Mouse (Mus musculus) neural tube, embryonic 11.5 days (tissue): ENCODE measurements around the gene Trim33. TPM values are rescaled to one million over a fixed set of nuclear protein-coding genes. Genes with fewer than 3 reads are reported as not detected.

Experiments
- ATAC-seq: fragments of 200-750 bp; cut with Nextera tagmentation; 2 replicates; pipeline ENCODE4 v1.8.0; 2017; ENCODE audit warnings: moderate number of reproducible peaks, mild to moderate bottlenecking, moderate TSS enrichment, moderate library complexity; ENCODE audit not compliant: insufficient read depth, low FRiP score, low TSS enrichment
- DNase-seq: peaks from one replicate; pipeline ENCODE4 v3.0.0-alpha.2; 2015; ENCODE audit warnings: low spot score
- H3K27ac ChIP-seq: fragments of 300-500 bp; sonication (generic); 2 replicates; pipeline ENCODE4 v1.5.1; 2014; ENCODE audit warnings: low read depth, mild to moderate bottlenecking, low read length
- H3K27me3 ChIP-seq: fragments of 300-500 bp; sonication (generic); 2 replicates; pipeline ENCODE4 v1.6.1; 2014; ENCODE audit warnings: mild to moderate bottlenecking, low read length, mixed read lengths; ENCODE audit not compliant: control insufficient read depth, insufficient read depth
- H3K36me3 ChIP-seq: fragments of 300-500 bp; sonication (generic); 2 replicates; pipeline ENCODE4 v1.6.1; 2014; ENCODE audit warnings: mild to moderate bottlenecking, low read length, moderate library complexity, mixed read lengths; ENCODE audit not compliant: control insufficient read depth, insufficient read depth
- H3K4me1 ChIP-seq: fragments of 300-500 bp; sonication (generic); 2 replicates; pipeline ENCODE4 v1.6.1; 2014; ENCODE audit warnings: low read length, mixed read lengths; ENCODE audit not compliant: control insufficient read depth, insufficient read depth
- H3K4me2 ChIP-seq: fragments of 300-500 bp; sonication (generic); 2 replicates; pipeline ENCODE4 v1.6.1; 2014; ENCODE audit warnings: low read depth, mild to moderate bottlenecking, moderate library complexity
- H3K4me3 ChIP-seq: fragments of 300-500 bp; sonication (generic); 2 replicates; pipeline ENCODE4 v1.5.1; 2014; ENCODE audit warnings: low read depth, low read length
- H3K9ac ChIP-seq: fragments of 300-500 bp; sonication (generic); 2 replicates; pipeline ENCODE4 v1.6.1; 2014; ENCODE audit warnings: mild to moderate bottlenecking, low read length
- H3K9me3 ChIP-seq: fragments of 300-500 bp; sonication (generic); 2 replicates; pipeline ENCODE4 v1.6.1; 2016; ENCODE audit warnings: low read length; ENCODE audit not compliant: control insufficient read depth
- WGBS: fragments of 180-500 bp; shearing (Covaris S2); extraction: QIAGEN DNeasy Blood & Tissue Kit; methylation state at CpG from one replicate; pipeline ENCODE4 v1.1.7; 2014; 5-methylcytosine and 5-hydroxymethylcytosine counted together
- polyA plus RNA-seq: library from polyadenylated mRNA; unstranded; fragments of >200 nt; fragmentation: Nextera tagmentation; extraction: Ambion mirVana; gene quantifications from 2 replicates; pipeline ENCODE4 v1.2.1, GENCODE M21; 2014

The Trim33 gene
- polyA plus RNA-seq, 1 experiment from 2014 or later: 23.0 TPM

- peak; percentile 61 for DNase-seq
- no peak for ATAC-seq
Observed at GRCm38 (mm10) chr3:103374028-103374427, 94.9 kb downstream of the Trim33 start.

GRCm38 (mm10) chr3:103375181-103375855 is 96.2 kb downstream of the Trim33 start:
- Histone ChIP-seq H3K9me3 (no peaks in the 10 kb centered on the region), H3K27me3 (no peaks in the 10 kb centered on the region), H3K36me3 (no peaks in the 10 kb centered on the region), H3K4me1 (0 out of 2 replicates have a peak, but pooled peaks cover 2% of the 10 kb centered on the region), H3K27ac (no peak overlapping the region), H3K9ac (no peak overlapping the region), H3K4me2 (no peak overlapping the region), H3K4me3 (no peak overlapping the region)
- no peak for ATAC-seq
- 24% methylated on average over 14 of the region's 14 CpGs for WGBS
- no peak for DNase-seq

More at GRCm38 (mm10) chr3:103374028-103374427, 94.9 kb downstream of the Trim33 start:
- H3K4me3 ChIP-seq: no peak overlapping the region
- no peak overlapping the region for H3K9ac ChIP-seq
- H3K4me1 ChIP-seq: 0 out of 2 replicates have a peak, but pooled peaks cover 2% of the 10 kb centered on the region
- no peaks in the 10 kb centered on the region for H3K9me3 ChIP-seq
- H3K27ac ChIP-seq: no peak overlapping the region
- no peaks in the 10 kb centered on the region for H3K27me3 ChIP-seq
- no peaks in the 10 kb centered on the region for H3K36me3 ChIP-seq
- no peak overlapping the region for H3K4me2 ChIP-seq
- WGBS: 42% methylated on average over 8 of the region's 8 CpGs

GRCm38 (mm10) chr3:103378018-103378417 is 98.9 kb downstream of the Trim33 start:
- no peak overlapping the region for H3K4me2 ChIP-seq
- H3K9me3 ChIP-seq: no peaks in the 10 kb centered on the region
- 0 out of 2 replicates have a peak, but pooled peaks cover 2% of the 10 kb centered on the region for H3K4me1 ChIP-seq
- no peak overlapping the region for H3K4me3 ChIP-seq
- H3K36me3 ChIP-seq: no peaks in the 10 kb centered on the region
- H3K27ac ChIP-seq: no peak overlapping the region
- no peak for DNase-seq
- no peak overlapping the region for H3K9ac ChIP-seq
- no peak for ATAC-seq
- no peaks in the 10 kb centered on the region for H3K27me3 ChIP-seq

GRCm38 (mm10) chr3:103379371-103379770 is 100.3 kb downstream of the Trim33 start:
- no peak overlapping the region for H3K27ac ChIP-seq
- ATAC-seq (no peak), DNase-seq (no peak)
- H3K4me1 ChIP-seq: 0 out of 2 replicates have a peak, but pooled peaks cover 2% of the 10 kb centered on the region
- no peak overlapping the region for H3K9ac ChIP-seq
- no peaks in the 10 kb centered on the region for H3K9me3 ChIP-seq
- H3K4me3 ChIP-seq: no peak overlapping the region
- no peaks in the 10 kb centered on the region for H3K36me3 ChIP-seq
- no peak overlapping the region for H3K4me2 ChIP-seq
- no peaks in the 10 kb centered on the region for H3K27me3 ChIP-seq
- WGBS: 43% methylated on average over 3 of the region's 3 CpGs

- H3K9ac ChIP-seq: no peak overlapping the region
- H3K9me3 ChIP-seq: no peaks in the 10 kb centered on the region
- no peaks in the 10 kb centered on the region for H3K36me3 ChIP-seq
- H3K4me2 ChIP-seq: no peak overlapping the region
- H3K4me1 ChIP-seq: no peaks in the 10 kb centered on the region
- DNase-seq: no peak
- 88% methylated on average over 8 of the region's 8 CpGs for WGBS
- no peak for ATAC-seq
- H3K4me3 ChIP-seq: no peak overlapping the region
- no peak overlapping the region for H3K27ac ChIP-seq
- H3K27me3 ChIP-seq: no peaks in the 10 kb centered on the region
Observed at GRCm38 (mm10) chr3:103380814-103381213, 101.7 kb downstream of the Trim33 start.

- Histone ChIP-seq H3K4me3 (no peak overlapping the region), H3K4me1 (no peaks in the 10 kb centered on the region), H3K9me3 (no peaks in the 10 kb centered on the region), H3K27ac (no peak overlapping the region), H3K4me2 (no peak overlapping the region), H3K9ac (no peak overlapping the region), H3K27me3 (no peaks in the 10 kb centered on the region), H3K36me3 (no peaks in the 10 kb centered on the region)
- DNase-seq (no peak), ATAC-seq (no peak)
- 90% methylated on average over 6 of the region's 6 CpGs for WGBS
Observed at GRCm38 (mm10) chr3:103381441-103381840, 102.3 kb downstream of the Trim33 start.

GRCm38 (mm10) chr3:103382872-103383567 is 103.9 kb downstream of the Trim33 start:
- H3K27me3 ChIP-seq: no peaks in the 10 kb centered on the region
- WGBS: 21% methylated on average over 17 of the region's 17 CpGs
- no peaks in the 10 kb centered on the region for H3K9me3 ChIP-seq
- H3K9ac ChIP-seq: no peak overlapping the region
- no peak overlapping the region for H3K4me2 ChIP-seq
- H3K36me3 ChIP-seq: no peaks in the 10 kb centered on the region
- H3K27ac ChIP-seq: no peak overlapping the region
- H3K4me1 ChIP-seq: no peaks in the 10 kb centered on the region
- DNase-seq (peak; percentile 91), ATAC-seq (no peak)
- H3K4me3 ChIP-seq: no peak overlapping the region

- no peaks in the 10 kb centered on the region for H3K4me1 ChIP-seq
- ATAC-seq: no peak
- WGBS: 91% methylated on average over 7 of the region's 7 CpGs
Observed at GRCm38 (mm10) chr3:103384486-103384885, 105.4 kb downstream of the Trim33 start.

GRCm38 (mm10) chr3:103384949-103385348 is 105.9 kb downstream of the Trim33 start:
- Histone ChIP-seq H3K4me1 (no peaks in the 10 kb centered on the region), H3K27ac (no peak overlapping the region), H3K9ac (no peak overlapping the region), H3K4me2 (no peak overlapping the region), H3K4me3 (no peak overlapping the region), H3K36me3 (no peaks in the 10 kb centered on the region), H3K9me3 (no peaks in the 10 kb centered on the region), H3K27me3 (no peaks in the 10 kb centered on the region)
- 86% methylated on average over 5 of the region's 5 CpGs for WGBS
- ATAC-seq (no peak), DNase-seq (no peak)

More at GRCm38 (mm10) chr3:103384486-103384885, 105.4 kb downstream of the Trim33 start:
- H3K36me3 ChIP-seq: no peaks in the 10 kb centered on the region
- H3K27me3 ChIP-seq: no peaks in the 10 kb centered on the region
- DNase-seq: no peak
- no peaks in the 10 kb centered on the region for H3K9me3 ChIP-seq
- no peak overlapping the region for H3K4me2 ChIP-seq
- no peak overlapping the region for H3K4me3 ChIP-seq
- H3K27ac ChIP-seq: no peak overlapping the region
- no peak overlapping the region for H3K9ac ChIP-seq
